Mouse (Mus musculus): Measurements from ENCODE around the gene Cpa3.

The Cpa3 gene

GRCm38 (mm10) chr3:20242050-20242449 lies at the start of gene Cpa3:
Gene Cpa3 (minus strand): TSS chr3:20242181.
- no peak for DNase-seq

- DNase-seq, result no peak
Observed at GRCm38 (mm10) chr3:20291370-20291769, 49.4 kb upstream of the Cpa3 start.

GRCm38 (mm10) chr3:20288761-20289160 lies 46.8 kb upstream of the Cpa3 start:
- no peak for DNase-seq

GRCm38 (mm10) chr3:20281796-20282195 lies 39.8 kb upstream of the Cpa3 start:
- DNase-seq, result no peak

GRCm38 (mm10) chr3:20275633-20276032 lies 33.7 kb upstream of the Cpa3 start, which contains the start of gene Cpb1:
Gene Cpb1 (minus strand): TSS chr3:20275733.
- no peak for DNase-seq

- DNase-seq, result peak; percentile 38
Observed at GRCm38 (mm10) chr3:20254566-20255479, 12.8 kb upstream of the Cpa3 start.

- no peak for DNase-seq
Observed at GRCm38 (mm10) chr3:20243913-20244312, 1.9 kb upstream of the Cpa3 start.

- DNase-seq, result no peak
Observed at GRCm38 (mm10) chr3:20239741-20240140, 2.2 kb downstream of the Cpa3 start.

- DNase-seq, result no peak
Observed at GRCm38 (mm10) chr3:20236965-20237364, 5.0 kb downstream of the Cpa3 start.

- no peak for DNase-seq
Observed at GRCm38 (mm10) chr3:20229027-20229426, 13.0 kb downstream of the Cpa3 start.

GRCm38 (mm10) chr3:20225429-20225828 lies 16.6 kb downstream of the Cpa3 start:
- DNase-seq, result no peak

- DNase-seq, result no peak
Observed at GRCm38 (mm10) chr3:20222926-20223698, 18.9 kb downstream of the Cpa3 start.

- DNase-seq, result no peak
Observed at GRCm38 (mm10) chr3:20222136-20222535, 19.8 kb downstream of the Cpa3 start.

- peak; percentile 68 for DNase-seq
Observed at GRCm38 (mm10) chr3:20198869-20199268, 43.1 kb downstream of the Cpa3 start.

- DNase-seq, result no peak
Observed at GRCm38 (mm10) chr3:20197878-20198277, 44.1 kb downstream of the Cpa3 start.

GRCm38 (mm10) chr3:20188976-20189675 lies 52.9 kb downstream of the Cpa3 start:
- no peak for DNase-seq

- DNase-seq, result no peak
Observed at GRCm38 (mm10) chr3:20172394-20172793, 69.6 kb downstream of the Cpa3 start.

- no peak for DNase-seq
Observed at GRCm38 (mm10) chr3:20167487-20167886, 74.5 kb downstream of the Cpa3 start.
